Mouse (Mus musculus) ES-CJ7 (cell line): Measurements from ENCODE around the gene Rnf207.
A peak's percentile ranks its signal among the peaks of the same experiment; 100 is the strongest.

Experiments used
- DNase-seq: peaks from one replicate; pipeline ENCODE4 v3.0.0; 2011; ENCODE audit warnings: low read depth, low spot score

The Rnf207 gene

GRCm38 (mm10) chr4:152318517-152319234 lies at the start of gene Rnf207:
Gene Rnf207, minus strand, starts transcription at chr4:152318993.
- DNase-seq, result peak; percentile 80

GRCm38 (mm10) chr4:152365228-152365627 lies 46.4 kb upstream of the Rnf207 start:
- no peak for DNase-seq

- no peak for DNase-seq
Measured at GRCm38 (mm10) chr4:152362180-152362579, 43.4 kb upstream of the Rnf207 start.

- DNase-seq, result peak; percentile 95
Measured at GRCm38 (mm10) chr4:152360855-152361254, 42.1 kb upstream of the Rnf207 start.

- DNase-seq, result peak; percentile 85
Measured at GRCm38 (mm10) chr4:152359700-152360099, 40.9 kb upstream of the Rnf207 start.

- peak; percentile 43 for DNase-seq
Measured at GRCm38 (mm10) chr4:152355672-152356071, 36.9 kb upstream of the Rnf207 start.

- no peak for DNase-seq
Measured at GRCm38 (mm10) chr4:152353886-152354637, 35.3 kb upstream of the Rnf207 start.

GRCm38 (mm10) chr4:152351422-152352305 lies 32.9 kb upstream of the Rnf207 start:
- peak; percentile 72 for DNase-seq

GRCm38 (mm10) chr4:152350722-152351421 lies 32.1 kb upstream of the Rnf207 start:
- DNase-seq, result peak; percentile 62

GRCm38 (mm10) chr4:152349837-152350381 lies 31.1 kb upstream of the Rnf207 start:
- peak; percentile 69 for DNase-seq

- DNase-seq, result no peak
Measured at GRCm38 (mm10) chr4:152345120-152345889, 26.5 kb upstream of the Rnf207 start.

GRCm38 (mm10) chr4:152344651-152345050 lies 25.9 kb upstream of the Rnf207 start:
- DNase-seq, result no peak

GRCm38 (mm10) chr4:152343296-152343695 lies 24.5 kb upstream of the Rnf207 start:
- peak; percentile 66 for DNase-seq

- peak; percentile 84 for DNase-seq
Measured at GRCm38 (mm10) chr4:152340584-152341284, 21.9 kb upstream of the Rnf207 start.

GRCm38 (mm10) chr4:152339293-152339790 lies 20.5 kb upstream of the Rnf207 start:
- no peak for DNase-seq

- DNase-seq, result no peak
Measured at GRCm38 (mm10) chr4:152338419-152339292, 19.9 kb upstream of the Rnf207 start, which contains the start of gene Chd5. Gene Chd5, plus strand, starts transcription at chr4:152338651.

GRCm38 (mm10) chr4:152337772-152338171 lies 19.0 kb upstream of the Rnf207 start:
- no peak for DNase-seq

GRCm38 (mm10) chr4:152333587-152333986 lies 14.8 kb upstream of the Rnf207 start:
- peak; percentile 58 for DNase-seq
